Mouse (Mus musculus) heart, postnatal 0 days (tissue): Measurements from ENCODE around the gene Ptpru.

Source experiments
- CTCF ChIP-seq: IDR thresholded peaks from 2 replicates; pipeline ENCODE4 v1.5.1; 2016; ENCODE audit warnings: antibody characterized with exemption, control low read depth, low read depth
- EP300 ChIP-seq: IDR thresholded peaks from 2 replicates; pipeline ENCODE4 v1.6.1; 2016; ENCODE audit warnings: antibody characterized with exemption, low read depth

- no peak for TF ChIP-seq CTCF
- no peak for TF ChIP-seq EP300
Measured at GRCm38 (mm10) chr4:131752204-131752837, 85.8 kb downstream of the Ptpru start.
